Mouse (Mus musculus) frontal cortex, adult 2 months (tissue): ENCODE results near the gene Clk2. TPM values are rescaled to one million over a fixed set of nuclear protein-coding genes. Genes with fewer than 3 reads are reported as not detected.
"Not testable (repeated sequence)": the region's sequence is repeated elsewhere in the genome, so short reads cannot be mapped to it uniquely, and the experiment has no call there.

ENCODE experiments used
- DNase-seq, 2 experiments: peaks; one replicate each; pipeline ENCODE4 v3.0.0; 2022; ENCODE audit warnings: low spot score in 1 of 2; ENCODE audit errors: extremely low spot score in 1 of 2
- polyA plus RNA-seq: library from polyadenylated mRNA; depleted of rRNA; stranded (reverse); fragments of >200 nt; gene quantifications from 2 replicates; pipeline ENCODE4 v1.2.3, GENCODE M21; 2012

Gene Clk2
- polyA plus RNA-seq, 1 experiment, result 71.1 TPM

- DNase-seq, result peak in 1 of 2 experiments; percentile 57
Measured at GRCm38 (mm10) chr3:89159616-89160344, 4.8 kb upstream of the Clk2 start, which contains the start of gene Hcn3. TSS of gene Hcn3 (minus strand) at chr3:89160196.

- DNase-seq, result not testable (repeated sequence)
Measured at GRCm38 (mm10) chr3:89161207-89161606, 3.4 kb upstream of the Clk2 start.

- DNase-seq, result no peak
Measured at GRCm38 (mm10) chr3:89161786-89162185, 2.8 kb upstream of the Clk2 start.

GRCm38 (mm10) chr3:89163123-89163522, 1.5 kb upstream of the Clk2 start:
- DNase-seq, result no peak

GRCm38 (mm10) chr3:89163643-89164245, 851 bp upstream of the Clk2 start:
- DNase-seq, result no peak

- no peak for DNase-seq
Measured at GRCm38 (mm10) chr3:89165268-89165870, 774 bp downstream of the Clk2 start.

- DNase-seq, result no peak
Measured at GRCm38 (mm10) chr3:89166945-89167344, 2.4 kb downstream of the Clk2 start.

GRCm38 (mm10) chr3:89174844-89175243, 10.2 kb downstream of the Clk2 start:
- no peak for DNase-seq

- no peak for DNase-seq
Measured at GRCm38 (mm10) chr3:89175544-89175943, 10.9 kb downstream of the Clk2 start.

GRCm38 (mm10) chr3:89176421-89176820, 11.8 kb downstream of the Clk2 start:
- no peak for DNase-seq

- DNase-seq, result peak; percentile 93
Measured at GRCm38 (mm10) chr3:89177242-89178106, 12.9 kb downstream of the Clk2 start, which contains the start of gene Scamp3. TSS of gene Scamp3 (plus strand) at chr3:89177473.

GRCm38 (mm10) chr3:89178107-89178385, 13.5 kb downstream of the Clk2 start:
- no peak for DNase-seq

GRCm38 (mm10) chr3:89179056-89179455, 14.5 kb downstream of the Clk2 start:
- DNase-seq, result no peak

- no peak for DNase-seq
Measured at GRCm38 (mm10) chr3:89181749-89182500, 17.3 kb downstream of the Clk2 start.

GRCm38 (mm10) chr3:89182531-89183057, 18.0 kb downstream of the Clk2 start:
- DNase-seq, result no peak

GRCm38 (mm10) chr3:89183058-89183958, 18.7 kb downstream of the Clk2 start, which contains the start of gene Fam189b:
TSS of gene Fam189b (plus strand) at chr3:89183143.
- peak; percentile 87 to 95 for DNase-seq

- no peak for DNase-seq
Measured at GRCm38 (mm10) chr3:89183959-89184315, 19.3 kb downstream of the Clk2 start.

- no peak for DNase-seq
Measured at GRCm38 (mm10) chr3:89187197-89187596, 22.6 kb downstream of the Clk2 start.
